Mouse (Mus musculus): ENCODE data around the gene Sox2. TPM values are rescaled to one million over a fixed set of nuclear protein-coding genes. Genes with fewer than 3 reads are reported as not detected.
A peak's percentile ranks its signal among the peaks of the same experiment; 100 is the strongest.

Gene Sox2
- not detected in 2 replicates for polyA plus RNA-seq (2015; fragmentation: Nextera tagmentation; extraction: Ambion mirVana)

- WGBS: under 1% methylated on average over 86 of the region's 86 CpGs
- H3K9ac ChIP-seq (replicated peaks; ENCODE audit: low read length): no peak within 1 kb of the TSS
Observed at GRCm38 (mm10) chr3:34649726-34650620, at the start of gene Sox2. TSS of gene Sox2 (plus strand) at chr3:34650405.

GRCm38 (mm10) chr3:34601116-34601515 is 49.1 kb upstream of the Sox2 start:
- no peak overlapping the region for H3K4me2 ChIP-seq (replicated peaks; ENCODE audit: low read depth, low read length)
- no peaks in the 10 kb centered on the region for H3K27me3 ChIP-seq (ENCODE audit: insufficient read depth, low read length)
- no peaks in the 10 kb centered on the region for H3K9me3 ChIP-seq (ENCODE audit: low read length)
- no peaks in the 10 kb centered on the region for H3K4me1 ChIP-seq (ENCODE audit: insufficient read depth, low read length)
- no peaks in the 10 kb centered on the region for H3K36me3 ChIP-seq (ENCODE audit: insufficient read depth, low read length)
- 79% methylated on average over 2 of the region's 2 CpGs for WGBS
- H3K27ac ChIP-seq (ENCODE audit: low read length): no peak overlapping the region
- no peak overlapping the region for H3K9ac ChIP-seq (replicated peaks; ENCODE audit: low read length)
- H3K4me3 ChIP-seq (ENCODE audit: low read length): no peak overlapping the region
- no peak for ATAC-seq (ENCODE audit: low FRiP score, low TSS enrichment)

More at GRCm38 (mm10) chr3:34649726-34650620, at the start of gene Sox2:
- Histone ChIP-seq H3K4me3 (ENCODE audit: low read length) (peak within 1 kb of the TSS; percentile 45), H3K9me3 (ENCODE audit: low read length) (no peaks in the 10 kb centered on the region), H3K4me2 (replicated peaks; ENCODE audit: low read depth, low read length) (peak within 1 kb of the TSS; percentile 70), H3K36me3 (ENCODE audit: insufficient read depth, low read length) (no peaks in the 10 kb centered on the region), H3K27me3 (ENCODE audit: insufficient read depth, low read length) (peaks cover 89% of the 10 kb centered on the region), H3K4me1 (ENCODE audit: insufficient read depth, low read length) (peaks cover 25% of the 10 kb centered on the region), H3K27ac (ENCODE audit: low read length) (no peak within 1 kb of the TSS)
- peak; percentile 79 for ATAC-seq (ENCODE audit: low FRiP score, low TSS enrichment)

GRCm38 (mm10) chr3:34614107-34614506 is 36.1 kb upstream of the Sox2 start:
- WGBS: 90% methylated on average over 7 of the region's 7 CpGs

GRCm38 (mm10) chr3:34615526-34615925 is 34.7 kb upstream of the Sox2 start:
- Histone ChIP-seq H3K36me3 (ENCODE audit: insufficient read depth, low read length) (no peaks in the 10 kb centered on the region), H3K4me1 (ENCODE audit: insufficient read depth, low read length) (no peaks in the 10 kb centered on the region), H3K27ac (ENCODE audit: low read length) (no peak overlapping the region), H3K9me3 (ENCODE audit: low read length) (no peaks in the 10 kb centered on the region), H3K4me2 (replicated peaks; ENCODE audit: low read depth, low read length) (no peak overlapping the region), H3K4me3 (ENCODE audit: low read length) (no peak overlapping the region), H3K27me3 (ENCODE audit: insufficient read depth, low read length) (no peaks in the 10 kb centered on the region), H3K9ac (replicated peaks; ENCODE audit: low read length) (no peak overlapping the region)
- 78% methylated on average over 15 of the region's 15 CpGs for WGBS
- ATAC-seq (ENCODE audit: low FRiP score, low TSS enrichment): no peak

More at GRCm38 (mm10) chr3:34614107-34614506, 36.1 kb upstream of the Sox2 start:
- Histone ChIP-seq H3K27ac (ENCODE audit: low read length) (no peak overlapping the region), H3K9me3 (ENCODE audit: low read length) (no peaks in the 10 kb centered on the region), H3K36me3 (ENCODE audit: insufficient read depth, low read length) (no peaks in the 10 kb centered on the region), H3K27me3 (ENCODE audit: insufficient read depth, low read length) (no peaks in the 10 kb centered on the region), H3K4me3 (ENCODE audit: low read length) (no peak overlapping the region), H3K4me2 (replicated peaks; ENCODE audit: low read depth, low read length) (no peak overlapping the region), H3K9ac (replicated peaks; ENCODE audit: low read length) (no peak overlapping the region), H3K4me1 (ENCODE audit: insufficient read depth, low read length) (no peaks in the 10 kb centered on the region)
- ATAC-seq (ENCODE audit: low FRiP score, low TSS enrichment): no peak

- no peak for ATAC-seq (ENCODE audit: low FRiP score, low TSS enrichment)
- no peak overlapping the region for H3K27ac ChIP-seq (ENCODE audit: low read length)
Observed at GRCm38 (mm10) chr3:34618934-34619333, 31.3 kb upstream of the Sox2 start.

GRCm38 (mm10) chr3:34620121-34620520 is 30.1 kb upstream of the Sox2 start:
- Histone ChIP-seq H3K4me2 (replicated peaks; ENCODE audit: low read depth, low read length) (no peak overlapping the region), H3K9me3 (ENCODE audit: low read length) (no peaks in the 10 kb centered on the region), H3K36me3 (ENCODE audit: insufficient read depth, low read length) (no peaks in the 10 kb centered on the region), H3K9ac (replicated peaks; ENCODE audit: low read length) (no peak overlapping the region), H3K27me3 (ENCODE audit: insufficient read depth, low read length) (no peaks in the 10 kb centered on the region), H3K27ac (ENCODE audit: low read length) (no peak overlapping the region), H3K4me1 (ENCODE audit: insufficient read depth, low read length) (no peaks in the 10 kb centered on the region), H3K4me3 (ENCODE audit: low read length) (no peak overlapping the region)
- ATAC-seq (ENCODE audit: low FRiP score, low TSS enrichment): no peak
- 86% methylated on average over 4 of the region's 4 CpGs for WGBS

More at GRCm38 (mm10) chr3:34618934-34619333, 31.3 kb upstream of the Sox2 start:
- WGBS: 77% methylated on average over 7 of the region's 7 CpGs
- Histone ChIP-seq H3K9me3 (ENCODE audit: low read length) (no peaks in the 10 kb centered on the region), H3K4me2 (replicated peaks; ENCODE audit: low read depth, low read length) (no peak overlapping the region), H3K4me3 (ENCODE audit: low read length) (no peak overlapping the region), H3K27me3 (ENCODE audit: insufficient read depth, low read length) (no peaks in the 10 kb centered on the region), H3K4me1 (ENCODE audit: insufficient read depth, low read length) (no peaks in the 10 kb centered on the region), H3K9ac (replicated peaks; ENCODE audit: low read length) (no peak overlapping the region), H3K36me3 (ENCODE audit: insufficient read depth, low read length) (no peaks in the 10 kb centered on the region)

GRCm38 (mm10) chr3:34624721-34625270 is 25.4 kb upstream of the Sox2 start:
- no peak for ATAC-seq (ENCODE audit: low FRiP score, low TSS enrichment)
- WGBS: 87% methylated on average over 16 of the region's 16 CpGs
- H3K4me1 ChIP-seq (ENCODE audit: insufficient read depth, low read length): no peaks in the 10 kb centered on the region
- H3K4me2 ChIP-seq (replicated peaks; ENCODE audit: low read depth, low read length): no peak overlapping the region
- no peak overlapping the region for H3K27ac ChIP-seq (ENCODE audit: low read length)
- no peaks in the 10 kb centered on the region for H3K9me3 ChIP-seq (ENCODE audit: low read length)
- H3K27me3 ChIP-seq (ENCODE audit: insufficient read depth, low read length): no peaks in the 10 kb centered on the region
- no peak overlapping the region for H3K4me3 ChIP-seq (ENCODE audit: low read length)
- no peaks in the 10 kb centered on the region for H3K36me3 ChIP-seq (ENCODE audit: insufficient read depth, low read length)
- no peak overlapping the region for H3K9ac ChIP-seq (replicated peaks; ENCODE audit: low read length)

GRCm38 (mm10) chr3:34626521-34626920 is 23.7 kb upstream of the Sox2 start:
- Histone ChIP-seq H3K27ac (ENCODE audit: low read length) (no peak overlapping the region), H3K9ac (replicated peaks; ENCODE audit: low read length) (no peak overlapping the region), H3K27me3 (ENCODE audit: insufficient read depth, low read length) (no peaks in the 10 kb centered on the region), H3K36me3 (ENCODE audit: insufficient read depth, low read length) (no peaks in the 10 kb centered on the region), H3K9me3 (ENCODE audit: low read length) (no peaks in the 10 kb centered on the region), H3K4me2 (replicated peaks; ENCODE audit: low read depth, low read length) (no peak overlapping the region), H3K4me1 (ENCODE audit: insufficient read depth, low read length) (no peaks in the 10 kb centered on the region), H3K4me3 (ENCODE audit: low read length) (no peak overlapping the region)
- 66% methylated on average over 8 of the region's 8 CpGs for WGBS
- no peak for ATAC-seq (ENCODE audit: low FRiP score, low TSS enrichment)

GRCm38 (mm10) chr3:34630031-34630430 is 20.2 kb upstream of the Sox2 start:
- Histone ChIP-seq H3K4me3 (ENCODE audit: low read length) (no peak overlapping the region), H3K4me1 (ENCODE audit: insufficient read depth, low read length) (no peaks in the 10 kb centered on the region), H3K4me2 (replicated peaks; ENCODE audit: low read depth, low read length) (no peak overlapping the region), H3K27me3 (ENCODE audit: insufficient read depth, low read length) (peaks cover 6% of the 10 kb centered on the region; the same call in 1 of the 2 replicates), H3K9ac (replicated peaks; ENCODE audit: low read length) (no peak overlapping the region), H3K9me3 (ENCODE audit: low read length) (no peaks in the 10 kb centered on the region), H3K27ac (ENCODE audit: low read length) (no peak overlapping the region), H3K36me3 (ENCODE audit: insufficient read depth, low read length) (no peaks in the 10 kb centered on the region)
- 72% methylated on average over 8 of the region's 8 CpGs for WGBS
- no peak for ATAC-seq (ENCODE audit: low FRiP score, low TSS enrichment)

- no peak overlapping the region for H3K27ac ChIP-seq (ENCODE audit: low read length)
- H3K27me3 ChIP-seq (ENCODE audit: insufficient read depth, low read length): peaks cover 9% of the 10 kb centered on the region
- no peaks in the 10 kb centered on the region for H3K4me1 ChIP-seq (ENCODE audit: insufficient read depth, low read length)
- 45% methylated on average over 1 of the region's 1 CpGs for WGBS
- ATAC-seq (ENCODE audit: low FRiP score, low TSS enrichment): no peak
- H3K4me3 ChIP-seq (ENCODE audit: low read length): no peak overlapping the region
- H3K4me2 ChIP-seq (replicated peaks; ENCODE audit: low read depth, low read length): no peak overlapping the region
- H3K9me3 ChIP-seq (ENCODE audit: low read length): no peaks in the 10 kb centered on the region
- H3K36me3 ChIP-seq (ENCODE audit: insufficient read depth, low read length): no peaks in the 10 kb centered on the region
- H3K9ac ChIP-seq (replicated peaks; ENCODE audit: low read length): no peak overlapping the region
Observed at GRCm38 (mm10) chr3:34630736-34631135, 19.5 kb upstream of the Sox2 start.
